Mouse (Mus musculus): ENCODE measurements around the gene Sacm1l.

Sacm1l gene

GRCm38 (mm10) chr9:123577360-123578192 lies 48.0 kb downstream of the Sacm1l start:
- DNase-seq (ENCODE audit: low read depth, low spot score), result no peak

- no peak for DNase-seq (ENCODE audit: low read depth, low spot score)
Observed at GRCm38 (mm10) chr9:123589240-123589910, 59.8 kb downstream of the Sacm1l start.

GRCm38 (mm10) chr9:123595194-123595593 lies 65.6 kb downstream of the Sacm1l start:
- no peak for DNase-seq (ENCODE audit: low read depth, low spot score)

GRCm38 (mm10) chr9:123596910-123597309 lies 67.4 kb downstream of the Sacm1l start:
- DNase-seq (ENCODE audit: low read depth, low spot score), result no peak

- DNase-seq (ENCODE audit: low read depth, low spot score), result no peak
Observed at GRCm38 (mm10) chr9:123597376-123597775, 67.8 kb downstream of the Sacm1l start.

- DNase-seq (ENCODE audit: low read depth, low spot score), result no peak
Observed at GRCm38 (mm10) chr9:123601529-123601928, 72.0 kb downstream of the Sacm1l start.

GRCm38 (mm10) chr9:123620311-123621098 lies 90.9 kb downstream of the Sacm1l start:
- no peak for DNase-seq (ENCODE audit: low read depth, low spot score)

- DNase-seq (ENCODE audit: low read depth, low spot score), result no peak
Observed at GRCm38 (mm10) chr9:123624741-123625140, 95.2 kb downstream of the Sacm1l start.

- DNase-seq (ENCODE audit: low read depth, low spot score), result no peak
Observed at GRCm38 (mm10) chr9:123625821-123626220, 96.3 kb downstream of the Sacm1l start.

- no peak for DNase-seq (ENCODE audit: low read depth, low spot score)
Observed at GRCm38 (mm10) chr9:123631666-123632065, 102.1 kb downstream of the Sacm1l start.

GRCm38 (mm10) chr9:123632281-123632680 lies 102.7 kb downstream of the Sacm1l start, which contains the start of gene Slc6a20b:
Gene Slc6a20b (minus strand): TSS chr9:123632565.
- DNase-seq (ENCODE audit: low read depth, low spot score), result no peak

GRCm38 (mm10) chr9:123632993-123633392 lies 103.4 kb downstream of the Sacm1l start:
- DNase-seq (ENCODE audit: low read depth, low spot score), result no peak

GRCm38 (mm10) chr9:123636771-123637170 lies 107.2 kb downstream of the Sacm1l start:
- DNase-seq (ENCODE audit: low read depth, low spot score), result no peak

GRCm38 (mm10) chr9:123638231-123638630 lies 108.7 kb downstream of the Sacm1l start:
- no peak for DNase-seq (ENCODE audit: low read depth, low spot score)

- DNase-seq (ENCODE audit: low read depth, low spot score), result peak; percentile 47
Observed at GRCm38 (mm10) chr9:123638668-123639089, 109.1 kb downstream of the Sacm1l start.

- DNase-seq (ENCODE audit: low read depth, low spot score), result no peak
Observed at GRCm38 (mm10) chr9:123640106-123640505, 110.5 kb downstream of the Sacm1l start.

All from ES-CJ7 (cell line).